ENCODE assay signal across 20 mouse cellular contexts in the genomic region with DNA sequence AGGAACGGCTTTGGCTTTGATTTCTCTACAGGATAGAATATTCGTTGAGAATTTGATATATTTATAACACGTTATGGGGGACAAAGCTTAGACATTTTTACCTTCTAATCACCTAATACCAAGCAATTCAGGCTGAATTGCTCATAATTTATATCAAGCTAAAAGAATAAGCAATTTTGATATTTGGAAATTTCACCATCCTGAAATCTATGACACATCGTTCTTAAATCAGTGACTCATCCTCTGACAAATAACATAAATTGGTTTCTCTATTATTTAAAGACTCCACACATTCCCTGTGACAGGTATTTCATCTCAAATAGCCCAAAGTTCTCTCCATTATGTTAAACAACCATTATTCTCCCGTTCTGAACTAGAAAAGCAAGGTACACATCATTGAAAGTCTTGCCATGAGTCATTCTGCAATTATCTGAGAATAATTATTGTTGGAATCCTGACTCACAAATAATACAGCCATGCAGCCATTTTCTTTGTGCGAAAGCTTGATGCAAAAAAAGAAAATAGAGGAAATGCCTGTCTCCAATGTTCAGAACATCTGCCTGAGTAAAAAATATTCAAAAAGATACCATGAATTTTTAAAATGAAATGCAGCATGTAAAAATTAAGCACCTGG.
"Had no signal": no experiment of that assay in that cellular context is flagged by ENCODE, and none has a peak within 500 bp of the region (broad histone marks: within the 10 kb centered on the region; RNA-seq: fewer than 3 reads in every experiment).

No protein-coding gene starts in this region.

- H3K27me3 ChIP-seq: heart, embryonic 12.5 days; hindbrain, embryonic 13.5 days; hindbrain, embryonic 15.5 days; limb, embryonic 15.5 days; liver, embryonic 12.5 days had no signal

- H3K9me3 ChIP-seq: heart, embryonic 12.5 days; hindbrain, embryonic 10.5 days; hindbrain, embryonic 13.5 days; hindbrain, embryonic 15.5 days; limb, embryonic 13.5 days; limb, embryonic 15.5 days; liver, embryonic 12.5 days had no signal

- H3K4me3 ChIP-seq: gastrocnemius, adult 2 months; heart, adult 2 months; heart, embryonic 12.5 days; hindbrain, embryonic 10.5 days; hindbrain, embryonic 13.5 days; hindbrain, embryonic 15.5 days; limb, embryonic 13.5 days; limb, embryonic 15.5 days; liver, embryonic 12.5 days had no signal

- ATAC-seq: hindbrain, postnatal 0 days; liver, embryonic 12.5 days had no signal

- H3K27ac ChIP-seq: gastrocnemius, adult 2 months; heart, adult 2 months; hindbrain, embryonic 10.5 days; hindbrain, embryonic 13.5 days; hindbrain, embryonic 15.5 days; hindbrain, postnatal 0 days; limb, embryonic 13.5 days; limb, embryonic 15.5 days; liver, embryonic 12.5 days; liver, embryonic 14.5 days had no signal

- H3K9ac ChIP-seq: heart, embryonic 12.5 days; hindbrain, embryonic 13.5 days; hindbrain, embryonic 15.5 days; limb, embryonic 13.5 days; limb, embryonic 15.5 days; liver, embryonic 12.5 days; liver, embryonic 14.5 days had no signal

- H3K4me2 ChIP-seq: heart, embryonic 12.5 days; hindbrain, embryonic 13.5 days; hindbrain, embryonic 15.5 days; limb, embryonic 13.5 days; limb, embryonic 15.5 days; liver, embryonic 12.5 days had no signal

- H3K4me1 ChIP-seq: heart, embryonic 12.5 days; hindbrain, embryonic 10.5 days; hindbrain, embryonic 13.5 days; hindbrain, embryonic 15.5 days; liver, embryonic 12.5 days had no signal

- DNase-seq: gastrocnemius, adult 2 months; gastrocnemius, postnatal 10 days; gastrocnemius, postnatal 25 days; heart, adult 2 months; heart, postnatal 10 days; heart, postnatal 4 days; kidney, postnatal 10 days; kidney, postnatal 25 days; layer of hippocampus, adult 9-11 months; layer of hippocampus, postnatal 36 days; left cerebral cortex, postnatal 4 days had no signal

- H3K36me3 ChIP-seq: heart, embryonic 12.5 days; hindbrain, embryonic 10.5 days; hindbrain, embryonic 13.5 days; hindbrain, embryonic 15.5 days; limb, embryonic 13.5 days; limb, embryonic 15.5 days; liver, embryonic 12.5 days had no signal
